Mouse (Mus musculus) adrenal gland, adult 2 months (tissue): ENCODE results near the gene Scg2. TPM values are rescaled to one million over a fixed set of nuclear protein-coding genes. Genes with fewer than 3 reads are reported as not detected.

Source experiments
- DNase-seq: peaks from one replicate; pipeline ENCODE4 v3.0.0; 2021
- long read RNA-seq: library from polyadenylated mRNA; stranded (forward); transcript quantifications from one replicate; pipeline ENCODE4 v2.0.0, GENCODE M21; 2021
- polyA plus RNA-seq: library from polyadenylated mRNA; depleted of rRNA; stranded (reverse); fragments of >200 nt; gene quantifications from 2 replicates; pipeline ENCODE4 v1.2.3, GENCODE M21; 2012; rRNA removed
- total RNA-seq, 2 experiments: library from RNA; stranded (reverse); gene quantifications; 2 replicates each; pipeline ENCODE4 v1.2.3; 2021

The Scg2 gene
- 1,000 to 10,000 TPM in 1 of 2 experiments, 100 to 1,000 TPM in 1; 748 to 1,112 TPM for total RNA-seq
- 16.2 and 17.1 TPM in 2 replicates for polyA plus RNA-seq
- long read RNA-seq, transcript Scg2-201 (2 exons, 2,515 nt): minor isoform, 592 of 1,487 reads
- long read RNA-seq, transcript Scg2-202 (3 exons, 2,317 nt): major isoform, 795 of 1,487 reads
- long read RNA-seq, partial matches to known transcripts: 15 of 1,487 reads
- long read RNA-seq, other reads (novel, unspliced or antisense): 85 of 1,487 reads

- peak; percentile 79 for DNase-seq
These were observed at the start of gene Scg2 for GRCm38 (mm10) chr1:79439609-79440308. Gene Scg2 (minus strand): TSS chr1:79440120.

DNA sequence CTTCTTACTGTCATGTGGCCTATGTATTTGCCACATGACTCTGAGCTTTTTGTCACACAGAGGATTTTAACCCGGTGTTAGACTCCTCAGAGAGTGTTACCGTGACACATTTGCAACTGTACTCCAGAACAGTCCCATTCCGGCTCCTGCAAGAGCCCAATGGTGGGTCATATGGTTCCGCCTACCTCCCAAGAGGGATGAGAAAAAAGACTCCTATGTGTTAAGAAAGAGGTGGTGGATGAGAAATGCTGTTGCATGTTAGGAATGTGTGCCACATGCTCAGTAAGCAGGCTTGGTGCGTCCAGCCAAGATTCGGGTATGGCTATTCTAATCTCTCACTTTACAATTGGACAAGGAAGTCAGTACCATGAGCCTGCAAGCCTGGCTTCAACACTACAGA is 45.6 kb upstream of the Scg2 start:
- DNase-seq: no peak

- DNase-seq: no peak
These were observed 30.9 kb upstream of the Scg2 start for GRCm38 (mm10) chr1:79470856-79471255.

GRCm38 (mm10) chr1:79469871-79470270 is 30.0 kb upstream of the Scg2 start:
- DNase-seq: no peak

- no peak for DNase-seq
These were observed 26.7 kb upstream of the Scg2 start for GRCm38 (mm10) chr1:79466585-79466984.

DNA sequence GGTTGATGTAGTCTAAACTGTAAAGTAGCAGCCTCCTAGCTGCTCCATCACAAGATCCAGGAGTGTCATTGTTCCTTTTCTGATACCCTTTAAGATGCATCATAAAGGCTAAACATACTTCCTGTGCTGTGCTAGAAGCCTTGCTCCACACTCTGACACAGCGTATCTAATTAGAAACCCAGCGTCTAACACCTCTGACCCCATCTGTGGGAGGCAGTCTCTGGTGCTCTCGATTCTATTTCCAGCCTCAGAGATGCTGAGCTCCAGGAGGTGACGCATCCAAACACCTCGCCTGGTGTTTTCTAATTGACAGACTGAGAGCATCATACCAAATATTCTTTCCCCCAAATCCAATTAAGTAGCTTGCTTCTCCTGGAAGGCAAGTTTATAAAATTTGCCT is 18.6 kb upstream of the Scg2 start:
- no peak for DNase-seq

DNA sequence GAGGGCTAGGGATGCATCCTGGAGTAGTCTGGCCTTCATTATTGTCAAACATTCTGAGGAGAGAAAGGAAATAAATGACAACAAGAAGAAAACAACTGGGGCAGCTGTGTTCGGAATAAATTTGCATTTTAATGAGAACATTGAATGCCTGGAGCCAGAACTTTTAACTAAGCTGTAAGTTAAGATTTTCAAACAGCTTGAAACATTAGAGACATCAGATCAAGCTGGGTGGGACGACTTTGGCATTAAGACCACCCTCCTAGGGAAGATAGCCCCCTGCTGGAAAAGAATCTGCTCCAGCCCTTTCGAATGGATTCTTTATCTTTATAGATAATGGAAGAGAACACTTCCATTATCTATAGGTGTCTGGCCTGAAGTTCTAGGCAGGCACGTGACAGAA is 14.2 kb upstream of the Scg2 start:
- DNase-seq: no peak

GRCm38 (mm10) chr1:79452339-79452738 is 12.4 kb upstream of the Scg2 start:
- no peak for DNase-seq

DNA sequence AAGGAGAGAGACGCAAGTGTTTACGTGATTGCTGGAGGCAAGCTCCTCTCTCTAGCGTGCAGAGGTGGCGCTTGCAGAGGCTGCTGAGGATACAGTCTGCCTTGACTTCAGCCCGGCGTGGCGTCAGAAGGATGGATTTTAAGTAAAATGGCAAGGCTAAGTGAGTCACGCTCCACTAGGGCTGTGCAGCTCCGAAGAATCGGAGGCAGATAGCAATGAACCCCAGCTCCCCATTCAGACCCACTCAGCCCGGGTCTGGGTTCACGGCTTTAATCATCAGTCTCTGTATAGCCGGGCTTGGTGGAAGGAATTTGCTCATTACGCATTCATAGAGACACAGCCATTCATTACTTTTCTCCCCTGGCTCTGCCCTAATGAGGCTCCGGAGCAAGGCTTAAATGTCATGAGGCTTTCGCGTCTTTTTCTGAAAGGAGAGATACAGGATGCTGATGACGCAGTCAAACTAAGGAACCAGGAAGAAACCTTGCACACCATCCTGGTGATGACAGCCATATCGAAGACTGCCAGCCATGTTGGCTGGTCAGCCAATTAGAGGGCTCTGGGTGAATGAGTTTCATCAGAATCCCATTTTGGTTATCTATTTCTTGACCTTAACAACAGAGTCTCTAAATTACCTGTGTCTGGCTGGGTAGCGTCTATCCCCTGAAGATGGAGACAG is 10.6 kb upstream of the Scg2 start:
- peak; percentile 7 for DNase-seq

DNA sequence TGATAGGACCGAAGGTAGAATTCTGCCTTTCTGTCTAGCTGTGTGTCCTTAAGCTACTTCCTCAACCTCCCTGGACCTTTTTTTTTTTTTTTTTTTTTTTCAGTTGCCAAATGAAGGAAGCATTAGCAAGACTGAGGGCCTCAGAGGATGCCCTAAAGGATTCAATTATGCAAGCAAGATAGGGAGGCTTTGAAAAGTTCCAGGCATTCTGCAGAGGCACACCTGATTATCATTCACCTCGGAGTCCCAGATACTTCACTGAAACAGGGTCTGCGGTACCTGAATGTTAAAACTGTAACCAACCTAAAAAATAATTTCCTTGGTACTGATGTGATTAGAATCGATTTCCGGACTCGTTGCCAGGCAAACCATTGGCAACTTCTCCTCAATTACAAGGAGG is 10.0 kb upstream of the Scg2 start:
- no peak for DNase-seq

- DNase-seq: no peak
These were observed 5.7 kb upstream of the Scg2 start for GRCm38 (mm10) chr1:79445586-79445985.

DNA sequence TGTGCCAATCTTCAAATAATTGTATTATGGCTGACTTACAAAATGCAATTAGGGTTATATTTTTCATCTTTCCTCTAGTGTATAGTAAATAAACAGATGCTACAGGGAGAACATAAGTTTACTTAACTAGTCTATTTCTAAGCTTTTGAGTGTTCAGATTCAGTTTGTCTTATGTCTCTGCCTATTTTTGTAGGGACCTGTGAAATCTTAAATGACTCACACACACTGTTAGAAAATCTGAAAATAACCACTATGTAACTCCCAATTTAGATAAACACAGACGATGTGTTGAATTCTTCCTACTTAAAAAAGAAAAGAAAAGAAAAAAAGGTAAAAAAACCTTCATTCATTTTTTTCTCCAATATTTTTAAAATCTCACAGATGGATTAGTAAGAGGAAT is 2.2 kb downstream of the Scg2 start:
- DNase-seq: no peak

DNA sequence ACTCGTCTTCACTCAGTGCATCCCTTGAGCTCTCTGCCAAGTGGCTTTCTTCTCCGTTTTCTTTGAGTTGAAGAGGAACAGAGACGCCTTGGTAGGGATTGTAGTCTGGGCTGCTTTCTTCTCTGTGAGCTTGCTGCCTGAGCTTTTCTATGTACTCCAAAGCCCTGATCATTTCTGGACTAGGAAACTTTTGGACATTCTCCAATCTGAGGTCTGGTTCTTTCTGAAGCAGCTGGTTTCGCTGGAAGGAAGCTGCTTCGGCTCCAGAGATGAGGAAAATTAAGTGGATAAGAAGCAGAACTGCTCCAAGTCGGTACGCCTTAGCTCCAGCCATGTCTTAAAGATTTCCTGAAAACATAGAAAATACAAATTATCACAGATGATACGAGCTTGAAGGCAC is 3.2 kb downstream of the Scg2 start:
- DNase-seq: no peak

GRCm38 (mm10) chr1:79429058-79429457 is 10.9 kb downstream of the Scg2 start:
- no peak for DNase-seq

DNA sequence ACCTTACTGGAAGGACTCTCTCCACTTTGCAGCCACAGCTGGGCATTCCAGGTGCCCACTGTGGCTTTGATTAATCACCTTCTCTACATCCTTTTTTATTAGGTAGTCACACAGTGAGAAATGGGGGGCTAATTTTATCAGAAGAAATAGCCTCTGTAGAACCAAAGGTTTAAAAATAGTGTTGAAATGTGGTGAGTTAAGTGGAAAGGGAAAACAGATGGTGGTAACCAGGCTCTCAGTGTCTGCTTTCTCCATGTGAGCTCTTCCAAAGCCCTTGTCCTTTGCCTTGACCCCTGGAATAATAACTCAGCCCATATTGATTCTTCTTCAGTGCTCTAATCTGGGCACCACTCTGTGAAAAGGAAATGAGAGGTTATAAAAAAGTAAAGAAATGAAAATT is 24.4 kb downstream of the Scg2 start:
- no peak for DNase-seq

DNA sequence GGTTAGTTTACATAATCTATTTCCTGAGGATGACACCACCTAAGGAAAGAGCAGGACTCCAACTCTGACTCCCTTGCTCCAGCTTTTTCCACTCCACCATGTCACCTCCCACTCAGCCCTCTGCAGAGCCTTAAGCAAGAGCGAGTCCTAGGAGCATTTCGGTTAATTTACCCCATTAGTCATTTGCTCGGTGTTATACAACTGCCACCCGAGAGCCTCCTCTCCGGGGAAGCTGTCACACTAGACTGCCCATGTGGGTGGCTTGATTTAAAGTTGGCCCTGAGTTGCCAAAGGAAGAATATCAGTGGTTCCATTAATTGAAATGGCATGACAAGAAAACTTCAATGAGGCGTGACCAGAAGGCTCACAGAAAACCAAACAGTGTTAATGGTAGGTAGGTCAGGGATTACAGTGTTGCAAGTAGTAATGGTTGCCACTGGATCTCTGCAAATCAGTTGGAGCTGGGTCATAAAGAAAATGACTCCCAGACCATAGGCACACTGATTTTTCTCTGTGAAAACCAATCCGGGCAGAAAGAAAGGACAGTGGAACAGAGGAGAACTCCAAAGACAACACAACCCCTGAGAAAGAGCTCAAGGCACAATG is 33.5 kb downstream of the Scg2 start:
- no peak for DNase-seq

GRCm38 (mm10) chr1:79401090-79402012 is 38.6 kb downstream of the Scg2 start:
- no peak for DNase-seq

GRCm38 (mm10) chr1:79400284-79400683 is 39.6 kb downstream of the Scg2 start:
- DNase-seq: no peak
